Mouse (Mus musculus) kidney, adult 18-20 months (tissue): ENCODE measurements around the gene Lrba.

ENCODE experiments used
- DNase-seq: peaks from one replicate; pipeline ENCODE4 v3.0.0; 2021

Gene Lrba

DNA sequence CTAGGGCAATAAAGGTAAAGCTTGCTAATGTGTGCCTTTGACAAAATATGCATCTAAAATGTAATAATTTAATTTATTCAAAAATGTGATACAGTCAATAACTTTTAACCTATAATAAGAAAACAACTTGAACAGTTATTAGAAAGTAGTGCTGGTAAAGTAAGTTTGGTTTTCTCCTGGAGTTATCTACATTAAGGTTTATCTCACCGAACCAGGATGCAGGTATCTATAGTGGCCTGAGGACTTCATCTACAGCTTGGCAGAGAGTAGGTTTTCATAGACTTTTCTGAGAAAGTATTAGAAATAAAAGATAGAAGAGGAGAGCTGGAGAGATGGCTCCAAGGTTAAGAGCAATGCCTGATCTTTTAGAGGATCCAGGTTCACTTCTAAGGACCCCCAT, 336.9 kb downstream of the Lrba start:
- no peak for DNase-seq

DNA sequence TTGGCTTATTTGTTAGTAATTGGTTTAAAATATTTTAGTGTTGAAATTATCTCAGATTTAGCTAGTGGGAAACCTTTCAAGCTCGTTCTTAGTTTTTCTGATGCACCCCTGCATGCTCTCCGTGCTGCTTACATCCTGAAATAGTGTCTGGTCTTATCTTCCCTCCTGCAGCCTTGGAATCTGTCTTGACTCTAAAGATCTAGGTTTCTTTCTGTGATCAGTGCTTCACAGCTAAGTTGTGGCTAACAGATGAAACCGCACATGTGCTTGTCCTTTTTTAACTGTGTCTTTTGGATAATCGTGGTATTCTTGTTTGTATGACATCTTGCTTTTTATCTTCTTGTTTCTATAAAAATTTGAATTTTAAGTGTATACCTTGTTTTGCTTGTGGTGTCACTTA, 342.8 kb downstream of the Lrba start:
- DNase-seq = no peak

DNA sequence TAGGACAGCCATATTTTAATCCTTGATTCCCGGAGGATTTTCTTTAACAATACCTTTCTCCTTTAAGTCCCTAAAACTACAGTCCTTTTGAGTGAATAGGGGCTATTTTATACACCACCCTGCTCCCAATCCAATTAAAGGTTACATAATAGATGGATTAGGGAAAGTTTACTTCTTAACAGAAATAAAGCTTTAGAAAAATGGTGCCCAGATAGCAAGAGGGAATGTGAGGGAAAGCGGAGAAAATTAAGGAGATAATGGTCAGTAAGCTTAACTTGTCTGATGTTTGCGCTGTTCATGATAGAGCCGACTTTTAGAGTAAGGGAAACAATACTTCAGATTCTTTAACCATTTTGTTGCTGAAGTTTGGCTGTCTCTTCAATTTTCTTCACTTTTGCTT, 347.0 kb downstream of the Lrba start:
- DNase-seq = no peak

DNA sequence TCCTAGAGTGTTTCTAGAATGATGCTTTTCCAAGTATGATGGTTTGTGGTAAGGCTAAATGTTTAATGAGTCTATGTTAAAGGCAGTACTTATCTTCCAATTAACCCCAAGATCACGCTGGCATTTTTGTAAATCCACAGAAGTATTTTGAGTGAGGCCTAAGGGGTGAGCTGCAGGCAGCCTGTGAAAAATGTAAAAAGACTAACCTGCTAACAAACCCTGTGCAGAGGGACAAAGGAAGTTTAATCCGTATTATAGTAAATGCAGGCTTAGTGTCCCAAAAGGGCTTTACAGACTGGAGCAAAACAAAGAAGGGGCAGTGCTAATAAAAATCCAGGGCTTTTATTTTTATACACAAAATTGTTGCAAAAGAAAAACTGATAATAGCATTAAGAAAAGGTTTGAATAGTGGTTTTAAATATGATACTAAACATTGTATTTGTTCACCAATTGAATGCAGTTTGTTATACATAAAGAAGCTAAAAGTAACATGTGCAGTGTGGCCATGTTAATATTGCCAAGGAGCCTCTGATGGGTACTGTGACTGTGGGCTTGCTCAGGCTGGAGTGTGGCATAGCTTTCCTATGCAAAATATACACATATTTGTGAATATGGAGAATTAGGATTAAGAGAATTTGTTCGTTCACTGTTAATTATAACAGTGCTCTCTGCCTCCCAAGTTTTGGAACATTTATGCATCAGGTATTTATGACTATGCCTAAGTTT, 348.2 kb downstream of the Lrba start:
- DNase-seq = no peak

DNA sequence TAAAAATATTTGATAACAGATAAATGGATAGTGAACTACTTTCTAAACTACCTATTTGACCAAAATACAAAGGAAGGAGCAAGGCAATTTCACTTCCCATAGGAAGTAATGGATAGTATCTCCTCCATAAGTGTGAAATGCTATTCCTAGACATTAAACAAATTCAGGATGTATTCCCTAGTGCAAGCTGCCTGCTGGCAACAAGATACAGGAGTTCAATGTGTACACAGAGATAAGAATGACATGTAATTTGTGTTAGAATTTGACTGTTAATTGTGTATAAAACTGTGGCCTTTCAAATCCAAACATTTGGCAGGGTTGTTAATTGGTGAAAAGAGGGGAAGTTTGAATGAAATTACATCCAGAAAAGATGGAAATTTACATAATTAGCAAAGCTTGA, 350.8 kb downstream of the Lrba start:
- no peak for DNase-seq

DNA sequence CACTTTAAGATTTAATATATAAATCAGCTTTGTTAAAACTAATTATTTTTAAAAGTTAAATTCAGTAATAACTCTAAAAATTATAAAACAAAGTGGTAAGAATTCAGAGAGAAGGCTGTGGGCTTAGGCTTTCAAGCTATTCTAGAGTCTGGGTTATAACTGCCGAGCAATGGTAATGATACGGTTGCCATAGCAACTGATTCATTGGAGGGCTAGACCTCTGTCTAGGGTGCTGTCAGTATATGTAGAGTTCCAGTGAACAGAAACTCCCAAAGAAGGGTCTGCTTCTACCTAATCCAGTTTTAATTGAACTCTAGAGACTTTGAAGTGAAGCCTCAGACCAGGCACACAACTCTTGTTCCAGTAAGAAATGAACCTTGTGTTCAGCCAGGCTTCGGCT, 377.8 kb downstream of the Lrba start:
- DNase-seq = no peak

DNA sequence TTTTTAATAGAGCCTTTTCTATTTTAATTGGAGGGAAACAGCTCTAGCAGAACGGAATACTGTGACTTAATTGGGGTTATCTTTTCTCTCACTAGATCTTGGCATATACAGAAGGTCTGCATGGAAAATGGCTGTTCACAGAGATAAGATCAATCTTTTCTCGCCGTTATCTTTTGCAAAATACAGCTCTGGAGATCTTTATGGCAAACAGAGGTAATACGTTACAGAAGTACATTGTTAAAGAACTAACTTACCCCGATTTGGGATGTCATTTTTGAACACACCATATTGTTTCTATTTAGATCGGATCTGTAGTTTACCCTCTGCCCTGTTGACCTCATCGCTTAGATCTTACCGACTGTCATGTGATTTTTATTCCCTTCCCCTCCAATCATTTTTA, 381.3 kb downstream of the Lrba start:
- DNase-seq = no peak

DNA sequence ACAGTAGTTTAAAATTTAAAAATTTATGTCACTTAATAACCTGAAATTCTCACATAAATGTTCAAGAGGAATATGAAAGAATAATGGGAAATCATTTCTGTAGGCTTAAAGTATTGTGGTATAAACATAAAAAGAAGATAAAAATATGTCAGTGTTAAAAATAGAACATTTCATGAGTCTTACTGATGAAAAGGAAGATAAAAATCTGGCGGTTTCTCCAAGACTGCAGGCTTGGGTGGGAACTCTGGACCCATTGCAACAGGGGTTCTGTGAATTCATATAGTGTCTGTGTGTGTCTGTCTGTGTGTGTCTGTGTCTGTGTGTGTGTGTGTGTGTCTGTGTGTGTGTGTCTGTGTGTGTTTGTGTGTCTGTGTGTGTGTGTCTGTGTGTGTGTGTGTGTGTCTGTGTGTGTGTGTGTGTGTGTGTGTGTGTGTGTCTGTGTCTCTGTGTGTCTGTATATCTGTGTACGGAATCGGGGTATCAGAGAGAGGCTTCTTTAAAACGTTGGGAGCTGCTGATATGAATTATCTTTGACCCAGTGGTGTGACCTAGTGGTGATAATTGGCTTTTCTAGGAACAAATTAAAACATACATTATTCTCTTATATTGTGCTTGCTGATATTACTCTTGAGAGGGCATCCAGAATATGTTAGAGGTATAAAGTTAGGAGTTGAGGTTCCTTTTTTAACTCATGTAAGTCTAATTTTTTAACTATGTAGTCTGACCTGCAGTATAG, 402.7 kb downstream of the Lrba start:
- no peak for DNase-seq

DNA sequence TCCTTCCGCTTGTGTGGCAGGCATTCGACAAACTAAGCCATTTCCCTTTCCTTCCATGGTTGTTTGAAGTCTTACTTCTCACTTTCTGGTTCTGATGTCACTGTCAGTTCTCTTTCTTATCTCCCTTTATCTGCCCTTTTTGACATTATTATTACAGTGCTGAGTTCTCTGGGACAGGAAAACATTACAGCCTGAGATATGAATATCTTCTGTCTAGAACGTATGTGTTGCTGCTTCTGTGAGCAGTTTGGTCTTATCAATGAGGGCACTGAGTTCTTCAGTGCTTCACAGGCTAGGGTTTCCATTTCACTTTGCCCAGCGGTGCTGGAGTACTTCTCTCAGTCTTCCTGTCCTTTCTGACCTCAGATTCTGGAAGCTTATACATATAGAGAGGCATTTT, 404.9 kb downstream of the Lrba start:
- no peak for DNase-seq

DNA sequence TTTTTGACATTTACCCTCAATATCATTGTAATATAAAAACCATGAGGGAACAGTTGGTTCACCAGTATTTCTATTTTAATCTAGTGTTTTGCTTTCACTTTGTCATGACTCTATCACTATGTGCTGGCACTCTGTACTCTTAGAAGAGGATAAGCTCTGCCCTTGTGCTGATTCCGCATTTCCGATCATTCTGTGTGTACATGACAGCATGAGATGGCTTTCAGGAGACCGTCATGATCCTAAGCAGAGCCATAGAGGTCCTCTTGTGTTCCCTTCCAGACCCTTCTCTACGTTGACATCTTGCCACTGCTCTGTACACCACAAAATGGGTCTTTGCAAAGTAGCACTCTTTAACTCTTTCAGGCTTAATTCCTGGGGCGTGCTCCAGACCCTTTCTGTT, 411.0 kb downstream of the Lrba start:
- no peak for DNase-seq

DNA sequence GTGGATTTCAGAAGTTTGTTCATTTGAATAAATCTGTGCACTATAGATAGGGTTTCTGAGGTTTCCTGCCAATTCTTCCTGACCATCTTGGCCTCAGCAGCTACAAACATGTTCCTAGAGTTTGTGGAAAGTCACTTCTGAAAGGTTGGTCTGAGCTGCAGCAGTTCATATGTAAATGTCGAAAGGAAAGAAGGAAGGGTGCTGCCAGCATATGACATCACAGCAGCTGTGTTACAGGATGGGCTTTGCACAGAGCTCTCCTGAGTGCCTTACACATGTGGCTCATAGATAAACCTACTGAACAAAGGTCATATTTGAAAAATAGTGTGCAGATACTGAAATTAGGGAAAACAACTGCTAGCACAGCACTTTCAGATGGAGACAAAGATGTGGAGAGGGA, 411.5 kb downstream of the Lrba start:
- no peak for DNase-seq

DNA sequence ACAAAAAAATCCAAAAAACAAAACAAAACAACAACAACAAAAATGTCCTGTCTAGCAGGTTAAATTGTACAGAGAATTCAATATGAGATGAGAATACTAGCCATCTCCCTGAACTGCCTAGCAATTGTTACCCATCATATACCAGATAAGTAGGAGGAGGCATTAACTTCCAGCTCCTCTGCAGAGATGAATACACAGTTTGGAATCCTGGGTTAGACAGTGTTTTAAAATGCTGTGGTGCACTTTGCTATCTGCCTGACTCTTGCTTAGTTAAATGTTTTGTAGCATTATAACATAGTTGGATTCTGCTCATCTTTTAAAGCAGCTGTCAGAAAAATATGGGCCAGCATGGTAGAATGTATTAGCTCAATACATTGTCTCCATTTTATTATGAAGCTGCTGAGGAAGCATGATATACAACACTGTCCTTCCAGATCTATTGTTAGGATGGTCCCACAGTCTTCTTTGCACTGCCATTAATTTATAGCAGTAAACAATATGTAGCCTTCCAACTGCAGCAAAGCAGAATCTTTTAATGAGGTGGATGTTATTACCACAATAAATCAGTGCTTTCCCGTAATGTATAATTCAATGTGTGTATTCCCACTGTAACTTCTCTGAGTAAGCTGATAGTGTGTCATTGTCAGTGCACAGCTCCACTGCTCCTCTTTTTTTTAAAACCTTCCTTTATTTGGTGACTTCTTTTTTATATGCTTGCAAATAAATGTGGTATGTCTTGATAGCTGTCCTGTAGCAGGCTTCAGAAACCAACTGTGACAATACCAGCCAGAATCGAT, 414.3 kb downstream of the Lrba start:
- no peak for DNase-seq

DNA sequence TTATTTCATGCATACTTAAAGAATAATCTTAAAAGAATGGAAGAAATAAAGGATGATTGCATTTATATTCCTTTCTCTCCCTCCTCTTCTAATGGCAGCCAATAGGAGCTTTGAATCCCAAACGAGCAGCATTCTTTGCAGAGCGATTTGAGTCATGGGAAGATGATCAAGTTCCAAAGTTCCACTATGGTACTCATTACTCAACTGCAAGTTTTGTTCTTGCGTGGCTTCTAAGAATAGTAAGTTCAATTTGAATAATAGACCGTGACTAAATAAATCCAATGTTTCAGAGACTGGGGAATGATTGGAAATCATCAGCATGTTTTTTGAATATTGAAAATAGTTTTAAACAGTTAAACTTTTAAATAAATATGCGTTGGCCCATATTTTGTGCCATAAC, 416.9 kb downstream of the Lrba start:
- DNase-seq = no peak

DNA sequence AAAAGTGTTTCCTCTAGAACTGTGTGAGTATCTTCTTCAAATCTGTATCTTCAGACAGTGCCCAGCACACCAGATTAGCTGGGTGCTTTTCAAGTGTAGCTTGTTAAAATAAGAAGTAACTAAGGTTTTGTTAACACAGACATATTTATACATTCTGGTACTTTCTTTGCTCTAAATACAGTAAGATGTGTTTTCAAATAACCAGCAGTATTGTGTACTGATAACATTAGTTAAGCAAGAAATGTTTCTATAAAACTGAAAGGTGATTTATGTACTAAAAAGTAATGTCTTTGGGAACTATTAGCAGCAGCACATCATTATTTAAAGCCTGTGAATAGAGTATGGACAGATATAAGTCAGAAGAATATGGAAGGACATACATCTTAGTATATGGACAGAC, 417.3 kb downstream of the Lrba start:
- DNase-seq = no peak

DNA sequence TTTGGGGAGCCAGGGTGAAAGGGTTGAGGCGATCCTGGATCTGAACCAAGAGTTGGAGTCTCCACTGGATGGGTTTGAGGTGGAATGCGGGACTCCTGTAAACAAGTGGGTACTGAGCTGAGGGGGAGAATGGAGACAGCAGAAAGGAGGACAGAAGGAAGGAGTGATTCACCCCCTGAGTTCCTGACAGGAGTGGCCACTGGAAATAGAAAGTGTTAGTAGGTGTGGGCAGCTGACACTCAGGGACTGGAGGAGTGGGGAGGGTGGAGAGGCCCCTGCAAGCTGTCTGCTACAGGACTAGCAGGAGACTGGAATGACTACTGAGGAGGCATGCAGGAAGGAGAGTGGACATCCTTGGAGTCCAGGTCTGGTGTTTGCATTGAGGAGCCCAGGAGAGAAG, 422.3 kb downstream of the Lrba start:
- no peak for DNase-seq

DNA sequence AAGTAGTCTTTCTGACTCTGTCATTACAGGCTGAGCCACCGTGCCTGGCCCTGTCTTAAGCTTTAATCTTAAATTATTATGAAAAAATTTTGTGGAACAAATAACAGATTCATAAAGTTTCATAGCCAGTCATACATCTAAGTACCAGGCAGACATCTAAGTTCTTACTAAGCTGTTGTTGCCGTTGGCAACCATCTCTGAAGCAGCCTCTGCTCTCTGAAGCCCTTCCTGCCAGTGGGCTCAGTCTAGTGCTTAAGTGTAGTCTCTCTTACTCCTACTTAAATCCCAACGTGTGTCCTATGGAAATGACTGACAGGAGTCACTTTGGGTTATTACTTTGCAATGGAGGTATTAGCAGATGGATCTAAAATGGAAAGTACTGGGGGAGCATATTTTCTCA, 426.5 kb downstream of the Lrba start:
- DNase-seq = no peak

DNA sequence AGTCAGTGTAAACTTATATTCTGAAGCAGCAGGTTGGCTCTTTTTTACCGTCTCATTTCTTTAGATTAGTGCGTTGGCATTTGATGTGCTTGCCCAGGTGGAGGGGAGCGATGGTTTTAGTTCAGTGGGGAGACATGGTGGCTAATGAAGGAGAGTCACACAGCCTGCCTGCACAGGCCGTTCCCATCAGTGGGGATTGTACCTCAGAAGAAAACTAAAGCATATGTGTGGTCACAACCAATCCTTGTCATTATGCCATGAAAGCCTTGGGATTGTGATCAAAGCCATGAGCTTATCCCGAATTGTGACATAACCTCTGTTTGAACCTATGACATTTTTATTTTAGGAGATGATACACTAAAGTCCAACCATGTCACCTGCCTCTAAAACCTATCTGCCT, 434.8 kb downstream of the Lrba start:
- no peak for DNase-seq

DNA sequence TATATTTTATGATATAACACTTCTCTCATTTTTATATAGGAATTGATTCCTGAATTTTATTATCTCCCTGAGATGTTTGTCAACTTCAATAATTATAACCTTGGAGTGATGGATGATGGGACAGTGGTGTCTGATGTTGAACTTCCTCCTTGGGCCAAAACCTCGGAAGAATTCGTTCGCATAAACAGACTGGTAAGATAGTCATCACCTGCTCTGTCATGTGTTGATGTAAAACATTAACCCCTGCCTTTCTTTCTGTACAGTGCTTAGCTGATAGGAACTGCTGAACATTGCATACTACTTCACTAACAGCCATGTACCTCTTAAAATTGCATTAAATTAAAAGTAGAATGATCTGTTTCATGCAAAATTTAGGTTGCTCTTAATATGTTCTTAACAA, 439.9 kb downstream of the Lrba start:
- no peak for DNase-seq

DNA sequence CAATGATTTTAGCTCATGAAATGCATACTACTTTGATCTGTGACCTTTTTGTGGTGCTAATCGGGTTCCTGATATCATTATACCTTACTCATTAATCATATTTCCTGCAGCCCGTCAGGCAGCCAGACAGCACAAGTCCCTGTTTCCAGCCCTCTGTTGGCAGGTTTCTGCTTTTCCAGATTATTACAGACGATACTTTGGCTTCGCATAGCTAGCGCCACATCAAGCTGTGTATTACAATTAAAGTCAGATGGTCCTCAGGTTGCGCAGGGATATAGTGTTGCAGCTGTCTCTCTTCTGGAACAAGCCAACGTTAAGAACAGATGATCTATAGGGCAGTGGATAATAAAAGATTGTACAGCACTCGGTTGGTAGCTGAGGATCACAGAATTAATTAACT, 443.7 kb downstream of the Lrba start:
- DNase-seq = no peak

DNA sequence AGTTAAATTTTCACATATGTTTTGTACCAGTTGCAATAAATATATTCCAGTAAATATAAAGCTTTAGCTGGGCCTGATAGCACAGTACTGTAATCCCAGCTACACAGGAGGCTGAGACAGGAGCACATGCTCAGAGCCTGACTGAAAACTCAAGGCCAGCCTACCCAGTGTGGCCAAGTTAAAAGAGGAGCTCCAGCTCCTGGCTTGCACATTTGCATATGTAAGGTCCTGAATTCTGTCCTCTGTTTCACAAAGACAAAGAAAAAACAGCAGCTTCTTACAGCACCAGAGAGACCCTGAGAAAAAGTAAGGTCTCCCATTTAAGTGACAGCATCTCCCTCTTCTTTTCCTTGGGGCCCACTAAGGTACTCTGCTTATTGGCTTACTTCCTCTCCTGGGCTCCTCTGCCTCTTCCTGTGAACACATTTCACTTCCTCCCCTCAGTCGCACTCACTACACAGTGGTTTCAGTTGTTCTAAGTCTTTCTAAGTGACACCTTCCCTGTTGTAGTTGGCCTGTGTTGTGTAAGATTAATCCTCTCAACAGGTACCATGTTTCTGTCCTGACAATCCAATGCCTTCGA, 453.2 kb downstream of the Lrba start:
- DNase-seq = no peak

DNA sequence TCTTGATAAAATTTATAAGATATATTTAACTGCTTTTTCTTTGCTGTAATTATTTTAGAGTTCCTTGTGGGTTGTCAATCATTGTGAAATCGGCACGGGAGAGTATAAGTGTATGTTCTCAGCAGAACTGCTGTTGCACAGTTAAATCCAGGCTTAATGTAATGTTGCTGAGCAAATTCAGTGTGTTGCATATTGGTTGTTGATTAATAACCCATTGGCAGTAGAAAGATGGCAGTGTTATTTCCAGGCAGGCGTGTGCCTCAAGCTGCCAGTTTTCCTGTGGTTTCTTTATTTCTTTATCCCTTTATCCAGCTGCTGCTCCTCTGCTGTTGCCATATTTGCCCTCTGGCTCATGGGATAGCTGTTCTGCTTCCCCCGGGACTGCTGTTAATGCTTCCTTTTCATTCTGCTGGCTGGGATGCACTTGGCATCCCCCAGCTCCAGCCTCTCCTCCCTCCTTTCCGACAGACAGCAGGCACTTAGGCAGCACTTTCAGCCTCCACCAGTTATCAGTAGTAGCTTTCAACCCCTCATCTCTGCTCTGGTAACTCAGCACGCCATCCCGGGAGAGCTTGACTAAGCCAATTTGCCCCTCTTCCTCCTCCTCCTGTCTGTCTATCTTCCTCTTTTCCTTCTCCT, 463.2 kb downstream of the Lrba start:
- DNase-seq = no peak

DNA sequence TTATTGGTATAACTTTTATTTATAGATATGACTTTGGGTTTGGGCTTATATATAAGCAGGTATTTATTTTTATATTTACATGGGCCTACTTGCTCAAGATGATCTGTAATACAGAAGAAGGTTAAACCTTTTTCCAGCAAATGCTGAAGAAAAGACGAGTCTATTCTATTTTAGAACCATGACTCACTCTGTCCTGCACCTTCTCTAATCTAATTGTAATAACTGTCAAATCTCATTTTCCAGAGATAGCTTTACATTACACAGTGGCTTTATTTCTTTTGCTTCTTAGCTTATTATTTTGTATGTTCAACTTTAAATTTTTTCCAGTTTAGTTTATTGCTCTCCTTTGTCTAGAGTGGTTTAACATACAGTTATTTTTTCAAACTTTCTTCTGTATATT, 464.0 kb downstream of the Lrba start:
- DNase-seq = no peak

DNA sequence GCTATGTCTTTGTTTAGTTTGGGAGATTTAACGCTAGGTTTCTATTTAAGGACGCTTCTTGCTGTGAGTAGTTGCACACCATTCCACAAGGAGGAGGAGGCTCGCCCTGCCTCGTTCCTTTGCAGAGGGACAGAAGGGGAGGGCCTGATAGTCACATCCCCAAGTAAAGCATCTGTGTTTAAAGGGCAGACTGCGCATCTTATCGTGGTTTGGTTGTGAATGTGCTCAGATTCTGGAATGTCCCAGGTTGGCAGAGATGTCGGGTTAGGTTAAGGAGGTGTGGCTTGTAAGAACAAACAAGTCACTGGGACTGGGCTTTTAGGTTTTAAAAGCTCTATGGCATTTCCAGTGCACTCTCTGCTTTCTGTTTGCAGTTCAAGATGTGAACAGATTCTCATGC, 464.8 kb downstream of the Lrba start:
- DNase-seq = no peak
